Mouse (Mus musculus) c-Kit-positive CD71-positive TER-119-negative erythroid progenitor cells, embryonic 14.5 days (primary cell): ENCODE measurements at regions not wholly inside any gene's neighbourhood (a gene's known extent, or its start where the extent isn't known, plus 50 kb on each side); places are given as distances from the start of the nearest gene placed in this dataset.

Source experiments
- DNase-seq: peaks from one replicate; pipeline ENCODE4 v3.0.0-alpha.2; 2013; ENCODE audit warnings: low read depth

DNA sequence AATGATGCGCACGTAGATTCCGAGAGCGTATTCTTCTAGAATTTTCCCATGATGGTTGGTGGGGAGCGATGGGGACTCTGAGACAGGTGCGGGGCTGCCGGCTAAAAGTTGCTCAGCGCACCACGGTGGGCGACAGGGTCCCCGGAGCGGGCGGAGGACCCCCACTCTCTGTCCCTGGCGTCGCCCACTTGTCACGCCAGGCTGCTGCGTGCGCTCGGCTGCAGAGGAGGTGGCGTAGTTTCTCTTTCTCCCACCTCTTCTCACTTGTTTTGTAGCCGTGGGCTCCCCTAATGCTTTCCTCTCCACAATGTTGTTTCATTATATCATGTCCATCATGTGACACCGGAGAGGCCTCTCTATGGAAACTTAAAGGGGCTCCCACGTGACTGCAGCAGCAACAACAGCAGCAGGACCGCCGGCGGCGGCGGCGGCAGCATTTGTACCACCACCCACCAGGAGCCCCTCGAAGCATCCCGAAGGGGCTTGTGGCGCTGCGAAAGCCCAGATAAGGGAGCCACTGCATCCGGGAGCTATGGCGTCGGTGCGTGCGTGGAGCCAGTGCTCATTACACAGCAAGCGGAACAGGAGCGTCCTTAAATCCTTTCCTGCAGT is 180.3 kb upstream of the Mkln1 start:
- no peak for DNase-seq

DNA sequence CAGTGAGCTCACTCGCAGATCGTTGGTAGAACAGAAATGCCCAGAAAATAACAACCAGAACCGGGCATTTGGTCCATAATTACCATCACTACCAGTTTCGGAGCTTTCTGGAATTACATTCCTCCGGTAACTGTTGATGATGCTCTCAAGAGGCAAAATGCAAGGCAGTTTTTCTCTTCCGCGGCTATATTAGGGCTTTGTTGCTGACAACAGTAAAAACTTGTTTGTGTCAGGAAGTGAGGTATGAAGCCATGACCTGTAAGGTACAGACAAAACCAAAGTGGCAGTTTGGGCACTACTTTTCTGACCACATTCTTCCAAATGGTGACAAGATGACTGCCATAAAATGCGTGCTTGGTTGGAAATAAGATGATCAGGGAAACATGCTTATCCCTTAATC is 179.7 kb upstream of the Mkln1 start:
- DNase-seq: no peak

- no peak for DNase-seq
Measured at GRCm38 (mm10) chr6:31219736-31220135, 178.8 kb upstream of the Mkln1 start.

DNA sequence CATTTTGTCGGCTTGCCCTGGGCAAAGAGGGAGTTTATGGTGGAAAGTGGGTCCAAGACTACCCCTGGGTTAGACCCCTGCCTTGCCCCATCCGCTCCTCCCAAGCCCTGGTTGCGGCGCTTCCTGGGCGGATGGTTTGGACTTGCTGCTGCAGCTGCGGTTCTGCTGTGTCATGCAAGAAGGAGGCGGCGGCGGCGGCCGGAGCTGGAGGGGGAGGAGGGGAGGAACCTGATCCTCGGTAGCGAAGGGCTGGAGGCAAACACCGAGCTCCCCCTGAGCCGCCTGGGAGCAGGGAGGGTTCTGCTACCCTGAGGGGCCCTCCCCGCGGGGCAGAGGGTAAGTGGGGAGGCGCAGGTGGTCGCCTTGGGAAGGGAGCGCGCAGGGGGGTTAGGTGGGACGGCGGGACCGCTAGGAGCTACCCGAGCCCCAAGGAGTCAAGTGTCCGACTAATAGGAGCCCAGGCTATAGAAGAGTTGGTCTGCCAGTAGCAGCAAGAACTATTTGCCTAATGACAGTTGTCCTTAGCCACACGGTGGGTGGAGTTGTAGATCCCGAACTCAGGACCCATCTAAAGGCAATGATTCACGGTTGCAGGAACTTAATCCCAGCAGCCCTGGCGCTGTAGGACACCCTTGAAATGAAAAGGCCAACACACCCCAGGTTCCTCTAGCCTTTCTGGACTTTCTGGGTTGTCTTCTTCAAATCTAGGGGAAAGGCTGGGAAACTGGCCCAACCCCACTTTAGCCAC is 178.2 kb upstream of the Mkln1 start:
- no peak for DNase-seq

- no peak for DNase-seq
Measured at GRCm38 (mm10) chr6:31221490-31221889, 177.0 kb upstream of the Mkln1 start.

DNA sequence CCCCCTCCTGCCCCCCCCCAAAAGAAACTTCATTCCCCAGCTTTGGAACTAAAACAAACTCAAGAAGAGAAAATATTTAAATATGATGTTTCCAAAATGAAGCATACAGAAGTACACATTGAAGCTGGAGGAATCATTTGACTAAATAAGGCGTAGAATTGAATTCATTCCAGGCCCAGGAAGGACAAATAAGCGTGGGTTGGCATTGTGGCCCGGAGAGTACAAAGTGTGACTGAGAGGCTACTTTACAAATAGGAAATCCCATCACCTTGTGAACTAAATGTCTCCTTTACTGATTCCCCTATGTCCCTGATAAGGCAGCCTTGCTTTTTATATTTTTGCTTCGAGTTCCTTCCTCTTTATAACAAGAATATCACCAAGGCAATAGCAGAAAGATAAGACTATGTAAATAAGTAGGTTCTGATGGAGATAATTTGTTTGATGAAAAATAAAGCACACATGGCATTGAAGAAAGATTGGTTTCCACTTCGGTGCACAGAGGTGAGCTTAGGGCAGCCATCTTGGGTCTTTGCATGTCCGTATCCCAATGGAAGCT is 176.4 kb upstream of the Mkln1 start:
- no peak for DNase-seq

GRCm38 (mm10) chr6:31227406-31227805 is 171.1 kb upstream of the Mkln1 start:
- no peak for DNase-seq

- no peak for DNase-seq
Measured at GRCm38 (mm10) chr6:31228061-31228460, 170.5 kb upstream of the Mkln1 start.

- DNase-seq: no peak
Measured at GRCm38 (mm10) chr6:31231821-31232220, 166.7 kb upstream of the Mkln1 start.

DNA sequence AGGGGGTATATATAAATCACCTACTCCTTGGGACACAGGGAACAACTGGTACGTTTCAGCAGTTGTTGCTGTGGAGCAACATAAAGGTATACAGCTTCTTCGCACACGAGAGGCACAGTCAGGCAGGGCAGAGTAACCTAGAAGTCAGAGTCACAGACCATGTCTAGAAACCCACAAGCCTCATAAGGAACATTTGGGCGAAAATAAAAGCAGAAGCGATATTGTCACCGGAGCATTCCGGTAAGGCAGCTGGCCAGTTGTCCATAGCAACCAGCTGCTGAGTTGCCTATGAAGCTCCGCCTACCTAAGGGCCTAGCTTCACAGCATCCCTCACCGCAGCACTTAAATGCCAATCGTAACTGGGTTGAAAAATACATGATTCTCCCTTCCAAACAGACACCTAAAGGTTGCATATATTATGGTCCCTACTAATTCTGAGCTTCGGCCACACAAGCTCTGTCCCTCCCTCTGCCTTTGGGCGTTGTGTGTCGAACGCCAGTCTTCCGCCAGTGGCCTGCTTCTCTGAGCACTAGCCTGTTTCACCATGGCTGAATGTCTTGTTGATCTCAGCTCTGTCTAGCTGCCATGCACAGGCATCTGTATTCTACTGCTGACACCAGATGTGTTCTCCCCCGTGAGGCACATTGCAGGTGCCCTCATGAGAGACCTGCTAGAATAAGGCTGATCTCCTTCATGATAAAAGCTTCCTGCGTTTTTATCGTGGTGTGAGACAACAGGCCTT is 165.1 kb upstream of the Mkln1 start:
- no peak for DNase-seq

DNA sequence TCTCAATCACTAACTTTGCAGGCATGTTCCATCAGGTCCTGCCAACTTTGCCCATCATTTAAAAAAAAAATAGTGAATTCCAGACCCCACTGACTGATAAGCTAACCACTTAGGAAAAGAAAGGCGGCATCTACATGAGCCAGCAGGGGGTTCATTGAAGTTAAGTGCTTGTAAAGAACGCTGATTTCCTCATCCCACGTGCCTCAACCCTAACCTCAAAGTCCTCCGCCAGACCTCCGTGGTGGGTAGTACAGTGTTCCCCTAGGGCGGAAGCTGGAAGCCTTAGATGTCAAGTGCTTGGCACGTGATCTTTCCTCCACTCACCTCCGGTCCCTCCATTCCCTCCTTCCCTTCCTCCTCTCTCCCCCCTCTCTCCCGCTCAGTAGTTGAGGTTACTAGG is 158.5 kb upstream of the Mkln1 start:
- no peak for DNase-seq

- DNase-seq: no peak
Measured at GRCm38 (mm10) chr6:31250526-31250925, 148.0 kb upstream of the Mkln1 start.

DNA sequence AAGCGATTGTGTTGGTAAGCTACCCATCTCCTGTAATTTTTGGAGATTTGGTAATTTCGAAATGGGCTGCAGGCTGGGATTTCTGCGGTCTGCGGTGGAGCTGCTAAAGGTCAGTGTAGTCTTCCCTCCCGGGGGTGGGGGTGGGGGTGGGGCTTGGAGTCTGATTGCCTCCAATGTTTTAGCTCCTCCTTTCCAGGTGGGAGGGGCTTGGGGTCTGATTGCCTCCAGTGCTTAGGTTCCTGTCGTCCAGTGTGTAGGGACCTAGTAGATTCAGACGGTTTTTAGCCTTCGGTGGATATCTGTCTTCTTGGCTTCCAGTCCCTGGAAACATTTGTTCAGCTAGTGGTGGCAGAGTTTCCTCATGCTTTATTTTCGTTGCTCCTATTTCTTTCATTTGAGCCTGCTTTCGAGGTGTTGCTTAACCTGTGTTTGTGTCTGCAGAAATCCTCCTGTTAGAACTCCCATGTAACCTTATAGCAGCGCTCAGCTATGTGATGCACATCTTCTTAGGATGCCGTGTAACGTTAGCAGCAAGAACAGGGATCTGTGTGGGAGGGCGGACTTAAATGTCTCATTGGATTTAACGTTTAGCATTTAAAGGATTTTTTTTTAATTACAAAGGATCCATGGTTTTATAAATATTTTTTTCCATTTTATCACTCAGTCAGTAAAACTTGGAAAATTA is 145.1 kb upstream of the Mkln1 start:
- no peak for DNase-seq

DNA sequence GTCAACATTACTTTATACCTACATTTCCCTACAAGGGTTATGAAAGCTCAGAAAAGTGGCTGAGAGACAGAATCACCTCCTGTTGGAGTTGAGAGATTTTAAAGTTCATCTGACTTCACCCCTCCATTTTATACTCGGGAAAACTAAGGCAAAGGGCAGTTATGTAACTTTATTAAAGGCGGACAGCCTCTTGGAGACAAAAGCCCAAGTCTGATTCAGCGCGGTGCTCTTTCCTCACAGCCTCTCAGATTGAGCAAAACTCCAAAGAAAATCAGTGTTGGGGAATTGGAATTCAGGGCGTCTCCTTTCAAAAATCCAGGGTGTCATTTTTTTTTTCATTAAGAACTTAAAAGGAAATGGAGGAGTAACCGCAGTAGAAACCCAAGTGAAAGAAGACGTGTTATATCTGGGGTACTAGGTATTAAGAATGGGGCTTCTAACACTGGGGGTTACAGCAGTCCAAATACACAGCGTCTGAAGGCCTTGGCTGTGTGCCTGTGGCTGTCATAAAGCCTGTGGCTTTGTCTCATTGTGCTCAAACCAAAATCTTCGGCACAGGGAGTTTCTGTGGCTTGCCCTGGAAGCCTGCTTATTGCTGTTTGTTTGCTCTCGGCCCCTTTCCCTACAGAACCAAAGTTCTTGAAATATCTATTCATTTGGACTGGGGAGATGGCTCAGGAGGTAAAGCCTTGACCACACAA is 137.7 kb upstream of the Mkln1 start:
- DNase-seq: no peak

DNA sequence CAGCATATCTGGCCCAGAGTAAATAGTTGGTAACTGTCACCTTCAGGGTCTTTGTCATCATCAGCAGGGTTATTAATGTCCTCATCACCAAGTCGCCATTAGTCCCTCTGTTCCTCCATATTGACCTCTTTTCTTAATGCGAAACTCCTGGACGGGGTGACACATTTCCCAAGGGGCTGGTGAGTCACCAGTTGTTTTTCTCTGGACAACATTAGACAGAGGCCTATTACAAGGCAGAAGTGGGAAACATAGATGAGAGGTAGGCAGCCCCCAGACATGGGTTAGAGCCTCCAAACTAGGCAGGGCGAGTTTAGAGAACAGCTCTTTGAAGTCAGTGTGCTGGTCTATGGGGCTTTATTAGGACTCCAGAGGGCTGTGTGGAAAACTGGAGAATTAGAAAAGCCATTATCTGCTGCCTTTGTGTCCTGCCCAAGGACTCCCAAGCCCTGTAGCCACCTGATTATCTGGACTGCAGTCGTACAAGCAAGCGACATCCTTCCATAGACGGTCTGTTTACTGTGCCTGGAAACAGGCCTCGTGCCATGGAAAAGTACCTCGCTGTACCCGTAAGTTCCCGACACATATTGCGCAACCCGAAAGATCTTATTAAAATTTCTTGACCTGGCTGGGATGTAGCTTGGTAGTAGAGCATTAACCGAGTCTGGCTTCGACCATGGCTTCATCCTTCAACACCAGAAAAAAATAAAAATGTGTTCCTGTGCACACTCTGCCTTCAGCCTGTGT is 136.6 kb upstream of the Mkln1 start:
- DNase-seq: no peak

DNA sequence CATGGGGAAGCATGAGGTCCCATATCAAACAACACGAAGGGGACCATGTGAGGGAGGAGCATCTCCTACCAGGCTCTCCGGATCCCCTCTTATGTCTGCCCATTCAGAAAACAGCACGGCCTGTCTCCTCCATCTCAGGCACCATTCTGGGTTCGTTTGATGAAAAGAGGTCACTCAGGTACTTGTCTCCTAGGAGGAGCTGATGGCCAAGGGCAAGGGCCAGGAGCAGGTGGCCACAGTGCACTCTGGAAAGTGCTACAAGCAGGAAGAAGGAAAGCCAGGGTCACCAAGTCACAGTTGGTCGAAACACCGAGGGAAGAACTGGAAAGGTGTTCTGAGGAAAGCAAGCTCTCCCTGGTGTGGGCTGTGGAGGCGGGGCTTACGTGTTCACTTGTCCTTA is 135.9 kb upstream of the Mkln1 start:
- no peak for DNase-seq

DNA sequence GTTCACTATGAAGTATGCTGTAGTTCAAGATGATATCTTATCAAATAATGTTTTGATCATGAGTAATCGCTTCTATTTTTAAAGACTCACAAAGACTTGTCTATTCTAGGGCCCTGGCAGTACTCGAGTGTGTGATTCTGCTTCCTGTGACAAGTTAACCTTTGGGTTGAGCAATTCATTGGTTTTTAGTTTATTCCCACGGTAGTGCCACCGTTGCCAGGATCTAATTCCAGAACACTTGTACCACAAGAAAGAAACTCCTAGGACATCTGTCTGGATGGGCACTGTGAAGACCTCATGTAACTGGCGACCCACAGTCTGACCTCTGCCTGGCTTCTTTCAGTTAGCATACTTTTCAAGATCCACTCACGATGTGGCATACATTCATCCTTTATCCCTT is 134.7 kb upstream of the Mkln1 start:
- DNase-seq: no peak

- DNase-seq: no peak
Measured at GRCm38 (mm10) chr6:31266441-31267040, 132.0 kb upstream of the Mkln1 start.

DNA sequence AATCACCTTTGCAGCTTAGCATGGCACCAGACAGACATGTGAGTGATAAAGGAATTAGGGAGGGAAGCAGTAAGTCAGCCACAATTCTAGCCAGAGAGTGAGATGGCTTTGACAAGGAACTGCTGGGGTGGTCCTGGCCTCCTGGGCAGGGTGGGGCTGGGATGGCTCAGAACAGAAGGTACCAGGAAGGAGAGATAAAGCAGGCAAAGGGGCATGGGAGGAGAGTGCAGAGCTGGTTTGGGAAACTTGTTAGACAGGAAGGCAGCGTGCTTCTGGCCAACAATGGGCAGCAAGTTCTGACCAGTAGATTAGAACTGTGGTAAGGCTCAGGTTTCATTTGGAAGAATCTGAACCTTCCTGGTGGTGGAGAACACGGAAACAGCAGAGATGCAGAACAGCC is 130.5 kb upstream of the Mkln1 start:
- DNase-seq: no peak

- no peak for DNase-seq
Measured at GRCm38 (mm10) chr6:31273816-31274215, 124.7 kb upstream of the Mkln1 start.

GRCm38 (mm10) chr6:31274236-31274635 is 124.3 kb upstream of the Mkln1 start:
- no peak for DNase-seq
